Mouse (Mus musculus): ENCODE measurements around the gene Kcng4. TPM values are rescaled to one million over a fixed set of nuclear protein-coding genes. Genes with fewer than 3 reads are reported as not detected.

Kcng4 gene
- polyA plus RNA-seq, 1 experiment: not detected

- no peak for TF ChIP-seq GATA1 (IDR thresholded peaks at IDR 0.05; ENCODE audit: low read length)
Measured at GRCm38 (mm10) chr8:119604398-119604803, 31.1 kb downstream of the Kcng4 start.

- TF ChIP-seq GATA1 (IDR thresholded peaks at IDR 0.05; ENCODE audit: low read length): no peak
Measured at GRCm38 (mm10) chr8:119603771-119604170, 31.7 kb downstream of the Kcng4 start.

GRCm38 (mm10) chr8:119591456-119591855 lies 44.0 kb downstream of the Kcng4 start:
- TF ChIP-seq GATA1 (IDR thresholded peaks at IDR 0.05; ENCODE audit: low read length): no peak

- no peak for TF ChIP-seq GATA1 (IDR thresholded peaks at IDR 0.05; ENCODE audit: low read length)
Measured at GRCm38 (mm10) chr8:119590348-119590747, 45.1 kb downstream of the Kcng4 start.

GRCm38 (mm10) chr8:119588844-119589243 lies 46.6 kb downstream of the Kcng4 start:
- TF ChIP-seq GATA1 (IDR thresholded peaks at IDR 0.05; ENCODE audit: low read length): no peak

- no peak for TF ChIP-seq GATA1 (IDR thresholded peaks at IDR 0.05; ENCODE audit: low read length)
Measured at GRCm38 (mm10) chr8:119588321-119588720, 47.2 kb downstream of the Kcng4 start.

- TF ChIP-seq GATA1 (IDR thresholded peaks at IDR 0.05; ENCODE audit: low read length): no peak
Measured at GRCm38 (mm10) chr8:119585901-119586300, 49.6 kb downstream of the Kcng4 start.

GRCm38 (mm10) chr8:119580441-119581161 lies 54.9 kb downstream of the Kcng4 start:
- TF ChIP-seq GATA1 (IDR thresholded peaks at IDR 0.05; ENCODE audit: low read length): peak; percentile 33

- TF ChIP-seq GATA1 (IDR thresholded peaks at IDR 0.05; ENCODE audit: low read length): no peak
Measured at GRCm38 (mm10) chr8:119579096-119579495, 56.4 kb downstream of the Kcng4 start.

GRCm38 (mm10) chr8:119575366-119575726 lies 60.1 kb downstream of the Kcng4 start:
- no peak for TF ChIP-seq GATA1 (IDR thresholded peaks at IDR 0.05; ENCODE audit: low read length)

GRCm38 (mm10) chr8:119574437-119575365 lies 60.8 kb downstream of the Kcng4 start, which contains the start of the genes Hsdl1 and Dnaaf1:
Gene Hsdl1 (minus strand): TSS chr8:119575183.
Gene Dnaaf1 (plus strand): TSS chr8:119575235.
- no peak for TF ChIP-seq GATA1 (IDR thresholded peaks at IDR 0.05; ENCODE audit: low read length)

Other genes with a start within 250 kb of the Kcng4 start
- 16.9 and 17.1 TPM in 2 replicates for gene Mlycd, start 240.8 kb downstream of the Kcng4 start, polyA plus RNA-seq (2012)
- gene Osgin1, start 201.6 kb downstream of the Kcng4 start, polyA plus RNA-seq (2012): 0.04 and 0.11 TPM in 2 replicates
- gene Necab2, start 189.0 kb downstream of the Kcng4 start, polyA plus RNA-seq (2012): not detected in 2 replicates
- gene Slc38a8, start 134.0 kb downstream of the Kcng4 start, polyA plus RNA-seq (2012): not detected in 2 replicates
- gene Mbtps1, start 76.9 kb downstream of the Kcng4 start, polyA plus RNA-seq (2012): 118 and 157 TPM in 2 replicates
- gene Hsdl1, start 60.5 kb downstream of the Kcng4 start, polyA plus RNA-seq (2012): 34.2 and 43.7 TPM in 2 replicates
- gene Dnaaf1, start 60.4 kb downstream of the Kcng4 start, polyA plus RNA-seq (2012): 0.08 and 0.09 TPM in 2 replicates
- gene Taf1c, start 30.5 kb downstream of the Kcng4 start, polyA plus RNA-seq (2012): 48.9 and 57.6 TPM in 2 replicates
- gene Adad2, start 22.9 kb downstream of the Kcng4 start, polyA plus RNA-seq (2012): not detected in 2 replicates
- not detected in 2 replicates for gene Wfdc1, start 30.7 kb upstream of the Kcng4 start, polyA plus RNA-seq (2012)
- not detected in 2 replicates for gene Atp2c2, start 64.3 kb upstream of the Kcng4 start, polyA plus RNA-seq (2012)
- gene Tldc1, start 142.7 kb upstream of the Kcng4 start, polyA plus RNA-seq (2012): 6.4 and 8.3 TPM in 2 replicates
- 10.6 and 12.3 TPM in 2 replicates for gene Cotl1, start 204.9 kb upstream of the Kcng4 start, polyA plus RNA-seq (2012)
- 4.5 and 5.0 TPM in 2 replicates for gene Klhl36, start 226.6 kb upstream of the Kcng4 start, polyA plus RNA-seq (2012)

Measured in G1E-ER4 (cell line).